Mouse (Mus musculus) kidney, postnatal 0 days (tissue): ENCODE results near the gene Palm2. TPM values are rescaled to one million over a fixed set of nuclear protein-coding genes. Genes with fewer than 3 reads are reported as not detected.

ENCODE experiments used
- ATAC-seq: fragments of 200-750 bp; cut with Nextera tagmentation; replicated peaks from 2 replicates; pipeline ENCODE4 v1.8.0; 2017; ENCODE audit warnings: low read depth, moderate number of reproducible peaks, moderate TSS enrichment, moderate library complexity; ENCODE audit not compliant: low FRiP score
- DNase-seq: peaks from one replicate; pipeline ENCODE4 v3.0.0-alpha.2; 2016; ENCODE audit warnings: low spot score
- H3K27ac ChIP-seq: fragments of 300-500 bp; sonication (generic); 2 replicates; pipeline ENCODE4 v1.5.1; 2014; ENCODE audit warnings: mild to moderate bottlenecking
- H3K27me3 ChIP-seq: fragments of 300-500 bp; sonication (generic); 2 replicates; pipeline ENCODE4 v1.6.1; 2014; ENCODE audit warnings: low read length, mixed read lengths; ENCODE audit not compliant: insufficient read depth
- H3K36me3 ChIP-seq: fragments of 300-500 bp; sonication (generic); 2 replicates; pipeline ENCODE4 v1.6.1; 2014; ENCODE audit warnings: low read length, mixed read lengths; ENCODE audit not compliant: insufficient read depth
- H3K4me1 ChIP-seq: fragments of 300-500 bp; sonication (generic); replicated peaks from 2 replicates; pipeline ENCODE4 v1.6.1; 2014; ENCODE audit warnings: antibody characterized with exemption, low read length, mixed read lengths; ENCODE audit not compliant: insufficient read depth
- H3K4me2 ChIP-seq: fragments of 300-500 bp; sonication (generic); 2 replicates; pipeline ENCODE4 v1.6.1; 2014; ENCODE audit warnings: mild to moderate bottlenecking, low read length, moderate library complexity, mixed read lengths
- H3K4me3 ChIP-seq: fragments of 300-500 bp; sonication (generic); replicated peaks from 2 replicates; pipeline ENCODE4 v1.5.1; 2014; ENCODE audit warnings: low read depth, low read length
- H3K9ac ChIP-seq: fragments of 300-500 bp; sonication (generic); 2 replicates; pipeline ENCODE4 v1.6.1; 2014; ENCODE audit warnings: low read depth, low read length
- H3K9me3 ChIP-seq: fragments of 300-500 bp; sonication (generic); replicated peaks from 2 replicates; pipeline ENCODE4 v1.6.1; 2016; ENCODE audit warnings: low read length, inconsistent platforms, mixed read lengths
- CTCF ChIP-seq: IDR thresholded peaks from 2 replicates; pipeline ENCODE4 v1.5.1; 2016; ENCODE audit warnings: antibody characterized with exemption, low read depth, mild to moderate bottlenecking, moderate library complexity
- WGBS: fragments of 180-500 bp; shearing (Covaris S2); extraction: QIAGEN DNeasy Blood & Tissue Kit; methylation state at CpG from one replicate; pipeline ENCODE4 v1.1.7; 2014; 5-methylcytosine and 5-hydroxymethylcytosine counted together
- polyA plus RNA-seq: library from polyadenylated mRNA; unstranded; fragments of >200 nt; fragmentation: Nextera tagmentation; extraction: Ambion mirVana; gene quantifications from 2 replicates; pipeline ENCODE4 v1.2.1, GENCODE M21; 2015

Palm2 gene
- polyA plus RNA-seq, 1 experiment from 2014 or later = 0.54 TPM

DNA sequence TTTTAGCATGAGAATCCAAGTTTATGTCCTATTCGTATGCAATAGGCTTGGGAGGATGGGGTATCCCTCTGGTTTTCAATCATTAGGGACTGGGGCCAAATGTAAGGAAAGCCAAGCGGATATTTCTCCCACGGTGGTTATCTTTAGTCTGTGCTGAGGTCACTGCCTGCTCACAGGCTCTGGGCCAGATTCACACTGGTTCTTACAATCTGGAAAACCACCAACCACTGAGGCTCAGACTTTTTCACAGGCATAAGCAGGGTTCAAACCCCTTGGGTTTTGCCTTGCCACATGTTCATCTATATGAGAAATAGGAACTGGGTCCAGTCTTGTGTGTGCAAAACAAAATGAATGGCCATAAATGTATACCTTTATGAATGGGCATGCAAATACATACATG, 90.4 kb downstream of the Palm2 start:
- Histone ChIP-seq H3K9me3 (no peaks in the 10 kb centered on the region), H3K9ac (no peak overlapping the region), H3K27ac (no peak overlapping the region), H3K36me3 (no peaks in the 10 kb centered on the region), H3K4me2 (no peak overlapping the region), H3K4me1 (no peaks in the 10 kb centered on the region), H3K4me3 (no peak overlapping the region), H3K27me3 (no peaks in the 10 kb centered on the region)
- DNase-seq (no peak), ATAC-seq (no peak)
- WGBS = 73% methylated on average over 3 of the region's 3 CpGs
- no peak for TF ChIP-seq CTCF

DNA sequence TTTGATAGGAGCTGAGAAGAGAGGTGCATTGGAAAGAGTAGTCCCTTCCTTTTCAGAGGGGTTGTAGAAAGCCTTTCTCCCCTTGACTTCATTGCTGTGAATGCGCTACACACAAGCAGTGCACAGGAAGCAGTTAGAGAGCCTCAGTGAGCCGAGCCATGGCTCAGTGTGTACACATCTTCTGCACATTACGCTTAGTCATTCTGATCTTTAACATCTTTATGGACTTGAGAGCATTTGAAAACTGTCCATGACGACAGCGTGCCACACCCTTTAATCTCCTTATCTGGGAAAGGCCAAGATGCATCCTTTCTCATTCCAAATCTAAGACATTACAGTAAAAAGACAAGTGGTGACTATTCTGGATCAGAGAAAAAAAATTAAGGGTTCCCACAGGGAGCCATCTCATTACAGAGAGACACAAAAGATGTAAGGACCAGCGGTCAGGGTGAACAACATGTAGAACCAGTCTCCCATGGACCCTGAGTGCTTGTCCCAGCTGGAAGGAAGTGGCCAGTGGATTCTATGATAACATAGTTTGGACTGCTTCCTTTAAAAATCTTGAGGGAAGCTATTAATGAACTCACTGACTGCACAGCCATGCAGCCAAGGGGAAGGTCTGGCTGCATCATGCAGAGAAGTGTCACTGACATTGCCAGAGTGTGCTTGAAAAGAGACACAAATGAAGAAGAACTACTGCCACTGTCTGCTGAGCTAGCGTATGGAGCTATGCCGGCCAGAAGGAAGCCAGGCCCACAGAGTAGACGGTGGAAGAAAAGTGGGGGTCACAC, 91.4 kb downstream of the Palm2 start:
- 76% methylated on average over 9 of the region's 9 CpGs for WGBS
- DNase-seq = no peak
- ATAC-seq = no peak

DNA sequence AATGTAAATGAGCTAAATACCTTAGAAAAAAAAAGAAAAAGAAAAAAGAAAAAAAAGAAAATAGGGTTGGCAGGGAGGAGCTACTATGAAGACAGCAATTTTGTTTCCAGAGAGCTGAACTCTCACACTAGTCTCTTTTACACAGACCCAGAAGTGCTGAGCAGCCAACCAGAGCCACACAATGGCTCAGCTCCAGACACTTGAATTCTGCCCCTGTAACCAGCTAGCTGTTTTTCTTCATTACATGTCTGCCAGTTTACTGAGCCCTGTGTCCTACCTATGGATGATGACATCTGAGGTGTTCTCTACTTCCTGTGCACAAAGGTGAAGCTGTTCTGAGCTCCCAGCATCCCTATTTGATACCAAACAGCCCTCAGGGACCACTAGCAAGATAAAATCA, 94.2 kb downstream of the Palm2 start:
- H3K9ac ChIP-seq = no peak overlapping the region
- no peaks in the 10 kb centered on the region for H3K9me3 ChIP-seq
- H3K27ac ChIP-seq = no peak overlapping the region
- DNase-seq = no peak
- no peak for ATAC-seq
- no peaks in the 10 kb centered on the region for H3K4me1 ChIP-seq
- H3K36me3 ChIP-seq = no peaks in the 10 kb centered on the region
- no peak overlapping the region for H3K4me2 ChIP-seq
- no peak overlapping the region for H3K4me3 ChIP-seq
- TF ChIP-seq CTCF = no peak
- H3K27me3 ChIP-seq = no peaks in the 10 kb centered on the region

More for the DNA sequence above, 91.4 kb downstream of the Palm2 start:
- no peak for TF ChIP-seq CTCF
- no peak overlapping the region for H3K4me3 ChIP-seq
- no peaks in the 10 kb centered on the region for H3K9me3 ChIP-seq
- no peak overlapping the region for H3K27ac ChIP-seq
- H3K4me1 ChIP-seq = no peaks in the 10 kb centered on the region
- H3K9ac ChIP-seq = no peak overlapping the region
- H3K4me2 ChIP-seq = no peak overlapping the region
- H3K27me3 ChIP-seq = no peaks in the 10 kb centered on the region
- no peaks in the 10 kb centered on the region for H3K36me3 ChIP-seq

- no peak overlapping the region for H3K27ac ChIP-seq
- no peaks in the 10 kb centered on the region for H3K4me1 ChIP-seq
- DNase-seq (no peak), ATAC-seq (no peak)
- H3K36me3 ChIP-seq = no peaks in the 10 kb centered on the region
- no peak for TF ChIP-seq CTCF
- H3K4me3 ChIP-seq = no peak overlapping the region
- H3K9ac ChIP-seq = no peak overlapping the region
- H3K4me2 ChIP-seq = no peak overlapping the region
- H3K9me3 ChIP-seq = no peaks in the 10 kb centered on the region
- WGBS = 81% methylated on average over 6 of the region's 6 CpGs
- no peaks in the 10 kb centered on the region for H3K27me3 ChIP-seq
These were observed 99.6 kb downstream of the Palm2 start for GRCm38 (mm10) chr4:57533686-57534085.

DNA sequence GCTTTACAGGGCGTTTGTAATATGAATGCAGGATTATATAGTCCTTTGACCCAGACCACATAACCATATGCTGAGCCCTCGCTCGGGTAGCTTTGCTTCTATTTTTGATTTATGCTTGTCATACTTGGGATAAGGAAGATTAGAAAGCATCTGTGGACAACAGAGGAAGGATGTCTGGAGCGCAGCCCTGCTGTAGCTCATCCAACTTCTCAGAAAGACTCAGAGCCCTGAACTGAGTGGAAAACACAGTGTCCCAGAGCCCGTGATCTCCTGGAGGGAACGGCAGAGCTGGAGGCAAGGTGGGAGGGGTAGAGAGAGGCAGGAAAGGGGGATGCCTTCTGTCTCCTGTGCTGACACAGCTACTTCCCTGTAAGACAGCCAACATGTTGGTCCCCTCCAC, 100.2 kb downstream of the Palm2 start:
- WGBS = 59% methylated on average over 6 of the region's 6 CpGs
- ATAC-seq = no peak
- no peak overlapping the region for H3K27ac ChIP-seq
- no peaks in the 10 kb centered on the region for H3K9me3 ChIP-seq
- no peaks in the 10 kb centered on the region for H3K27me3 ChIP-seq
- no peak for DNase-seq
- no peaks in the 10 kb centered on the region for H3K36me3 ChIP-seq
- no peak for TF ChIP-seq CTCF
- no peak overlapping the region for H3K4me2 ChIP-seq
- H3K4me1 ChIP-seq = no peaks in the 10 kb centered on the region
- H3K4me3 ChIP-seq = no peak overlapping the region
- no peak overlapping the region for H3K9ac ChIP-seq

DNA sequence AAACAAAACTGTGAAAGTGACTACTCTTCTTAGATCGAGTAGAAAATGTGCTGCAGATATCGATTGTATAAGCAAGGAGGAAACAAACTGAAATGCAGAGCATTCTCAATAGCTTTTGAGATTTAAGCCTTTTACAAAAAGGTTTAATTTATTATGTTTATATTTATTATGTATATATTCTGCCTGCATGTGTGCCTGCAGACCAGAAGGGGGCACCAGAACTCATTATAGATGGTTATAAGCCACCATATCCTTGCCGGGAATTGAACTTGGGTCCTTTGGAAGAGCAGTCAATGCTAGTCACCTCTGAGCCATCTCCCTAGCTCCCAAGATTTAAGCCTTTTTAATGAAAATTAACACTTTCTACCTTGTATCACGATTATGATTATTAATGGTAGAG, 101.0 kb downstream of the Palm2 start:
- ATAC-seq = no peak
- no peaks in the 10 kb centered on the region for H3K9me3 ChIP-seq
- TF ChIP-seq CTCF = peak; percentile 19; the same call in 1 of the 2 replicates
- H3K9ac ChIP-seq = no peak overlapping the region
- H3K4me3 ChIP-seq = no peak overlapping the region
- WGBS = 92% methylated on average over 4 of the region's 4 CpGs
- H3K27me3 ChIP-seq = no peaks in the 10 kb centered on the region
- no peaks in the 10 kb centered on the region for H3K4me1 ChIP-seq
- no peak for DNase-seq
- no peaks in the 10 kb centered on the region for H3K36me3 ChIP-seq
- H3K4me2 ChIP-seq = no peak overlapping the region
- H3K27ac ChIP-seq = no peak overlapping the region
